Mouse (Mus musculus) embryonic stem cell, embryonic (primary cell): ENCODE results near the gene Gm9903.

Experiments
- CTCF ChIA-PET, 4 experiments: fragments of 300-600 bp in 2 of 4; fragments of 350-600 bp in 2 of 4; sonication (Branson Sonifier 250); formaldehyde crosslinking; loops; one replicate each; lab custom pipeline; 2022; ENCODE audit warnings: inconsistent platforms in 2 of 4; lab: Charles Lee
- POLR2A ChIA-PET, 4 experiments: fragments of 300-600 bp in 2 of 4; fragments of 350-600 bp in 2 of 4; sonication (Branson Sonifier 250); formaldehyde crosslinking; loops; one replicate each; lab custom pipeline; 2022; ENCODE audit warnings: antibody characterized with exemption in 4 of 4, inconsistent platforms in 1 of 4; lab: Charles Lee

The Gm9903 gene

GRCm38 (mm10) chr5:33657251-33657786, 27.6 kb downstream of the Gm9903 start:
- POLR2A ChIA-PET = interaction anchor here in 3 of 4 experiments (0.6 to 15.0 kb wide), 33 partner anchors 9 to 712 kb away, joined by 3 to 307 read pairs (median 4); partner anchors contain the start of genes Gm9903 (in 3 of the 3), Fam53a (in 2 of the 3), Letm1 (in 2 of the 3) and Fam193a (in 1 of the 3)
- CTCF ChIA-PET = interaction anchor here in 1 of 4 experiments (0.5 kb wide), 1 partner anchor 23 kb away, joined by 3 read pairs; no protein-coding TSS in a partner anchor

- ChIA-PET POLR2A (interaction anchor here (0.5 to 15.0 kb wide), 47 partner anchors 7 to 804 kb away, joined by 3 to 307 read pairs (median 4); partner anchors contain the start of genes Gm9903 (in 3 of the 4), Letm1 (in 3 of the 4), Fam53a (in 2 of the 4) and Fam193a (in 1 of the 4)), CTCF (interaction anchor here in 1 of 4 experiments (0.8 kb wide), 1 partner anchor 80 kb away, joined by 3 read pairs; no protein-coding TSS in a partner anchor)
Measured at GRCm38 (mm10) chr5:33657787-33658663, 28.3 kb downstream of the Gm9903 start, which contains the start of the genes Tacc3 and Tmem129. Gene Tacc3, plus strand, starts transcription at chr5:33658128. Gene Tmem129, minus strand, starts transcription at chr5:33658416.

GRCm38 (mm10) chr5:33658664-33659050, 28.9 kb downstream of the Gm9903 start:
- POLR2A ChIA-PET = interaction anchor here (0.5 to 15.0 kb wide), 41 partner anchors 7 to 804 kb away, joined by 3 to 307 read pairs (median 4); partner anchors contain the start of genes Gm9903 (in 3 of the 4), Fam53a (in 2 of the 4), Letm1 (in 2 of the 4) and Nelfa (in 1 of the 4)
- CTCF ChIA-PET = interaction anchor here in 1 of 4 experiments (0.8 kb wide), 1 partner anchor 79 kb away, joined by 3 read pairs; no protein-coding TSS in a partner anchor

GRCm38 (mm10) chr5:33668223-33668622, 38.5 kb downstream of the Gm9903 start:
- ChIA-PET CTCF (interaction anchor here in 1 of 4 experiments (0.8 to 1.0 kb wide), 2 partner anchors 27 to 70 kb away, joined by 3 read pairs; no protein-coding TSS in a partner anchor), POLR2A (interaction anchor here in 3 of 4 experiments (0.8 to 11.2 kb wide), 14 partner anchors 8 to 33 kb away, joined by 3 to 97 read pairs (median 6); partner anchors contain the start of genes Slbp (in 3 of the 3), Tacc3 (in 2 of the 3) and Tmem129 (in 2 of the 3))

- POLR2A ChIA-PET = interaction anchor here in 3 of 4 experiments (0.6 to 11.2 kb wide), 15 partner anchors 9 to 664 kb away, joined by 3 to 97 read pairs (median 4); partner anchors contain the start of genes Slbp (in 3 of the 3), Tacc3 (in 2 of the 3), Tmem129 (in 2 of the 3) and Gm9903 (in 1 of the 3)
Measured at GRCm38 (mm10) chr5:33671659-33672058, 41.9 kb downstream of the Gm9903 start.

GRCm38 (mm10) chr5:33674439-33674838, 44.7 kb downstream of the Gm9903 start:
- ChIA-PET CTCF (interaction anchor here in 3 of 4 experiments (1.4 to 6.0 kb wide), 3 partner anchors 63 to 65 kb away, joined by 4 to 49 read pairs (median 21); no protein-coding TSS in a partner anchor), POLR2A (interaction anchor here in 3 of 4 experiments (1.0 to 11.2 kb wide), 15 partner anchors 10 to 108 kb away, joined by 3 to 97 read pairs (median 3); partner anchors contain the start of genes Slbp (in 2 of the 3), Tacc3 (in 2 of the 3), Tmem129 (in 2 of the 3) and Letm1 (in 1 of the 3))

More at GRCm38 (mm10) chr5:33671659-33672058, 41.9 kb downstream of the Gm9903 start:
- CTCF ChIA-PET = interaction anchor here in 2 of 4 experiments (0.6 to 1.9 kb wide), 5 partner anchors 19 to 88 kb away, joined by 3 to 6 read pairs (median 3); partner anchors contain the start of gene Slbp (in 2 of the 2)

GRCm38 (mm10) chr5:33675964-33676363, 46.2 kb downstream of the Gm9903 start:
- POLR2A ChIA-PET = interaction anchor here in 2 of 4 experiments (0.9 to 11.2 kb wide), 14 partner anchors 8 to 112 kb away, joined by 3 to 97 read pairs (median 4); partner anchors contain the start of genes Slbp (in 2 of the 2), Fgfr3 (in 1 of the 2), Letm1 (in 1 of the 2) and Tacc3 (in 1 of the 2)
- CTCF ChIA-PET = interaction anchor here (0.7 to 6.0 kb wide), 17 partner anchors 10 to 278 kb away, joined by 3 to 49 read pairs (median 4); partner anchors contain the start of genes Slbp (in 2 of the 4), Fam53a (in 1 of the 4), Fgfr3 (in 1 of the 4) and Gm9903 (in 1 of the 4)

GRCm38 (mm10) chr5:33678244-33678643, 48.5 kb downstream of the Gm9903 start:
- CTCF ChIA-PET = interaction anchor here (0.6 to 6.0 kb wide), 18 partner anchors 9 to 323 kb away, joined by 3 to 49 read pairs (median 4); partner anchors contain the start of genes Fam53a (in 1 of the 4), Gm9903 (in 1 of the 4) and Nsd2 (in 1 of the 4)
- POLR2A ChIA-PET = interaction anchor here in 3 of 4 experiments (0.6 to 9.3 kb wide), 24 partner anchors 10 to 152 kb away, joined by 3 to 64 read pairs (median 5); partner anchors contain the start of genes Fam53a (in 2 of the 3), Gm9903 (in 2 of the 3), Slbp (in 2 of the 3) and Fgfr3 (in 1 of the 3)

GRCm38 (mm10) chr5:33681044-33681443, 51.3 kb downstream of the Gm9903 start:
- ChIA-PET CTCF (interaction anchor here (0.6 to 1.7 kb wide), 7 partner anchors 13 to 272 kb away, joined by 3 to 8 read pairs (median 5); no protein-coding TSS in a partner anchor), POLR2A (interaction anchor here in 2 of 4 experiments (0.5 to 5.9 kb wide), 20 partner anchors 9 to 102 kb away, joined by 3 to 35 read pairs (median 3); partner anchors contain the start of genes Letm1 (in 2 of the 2), Tmem129 (in 2 of the 2), Fgfr3 (in 1 of the 2) and Slbp (in 1 of the 2))
